10 mouse cellular contexts compared by ENCODE assay signal in the genomic region with DNA sequence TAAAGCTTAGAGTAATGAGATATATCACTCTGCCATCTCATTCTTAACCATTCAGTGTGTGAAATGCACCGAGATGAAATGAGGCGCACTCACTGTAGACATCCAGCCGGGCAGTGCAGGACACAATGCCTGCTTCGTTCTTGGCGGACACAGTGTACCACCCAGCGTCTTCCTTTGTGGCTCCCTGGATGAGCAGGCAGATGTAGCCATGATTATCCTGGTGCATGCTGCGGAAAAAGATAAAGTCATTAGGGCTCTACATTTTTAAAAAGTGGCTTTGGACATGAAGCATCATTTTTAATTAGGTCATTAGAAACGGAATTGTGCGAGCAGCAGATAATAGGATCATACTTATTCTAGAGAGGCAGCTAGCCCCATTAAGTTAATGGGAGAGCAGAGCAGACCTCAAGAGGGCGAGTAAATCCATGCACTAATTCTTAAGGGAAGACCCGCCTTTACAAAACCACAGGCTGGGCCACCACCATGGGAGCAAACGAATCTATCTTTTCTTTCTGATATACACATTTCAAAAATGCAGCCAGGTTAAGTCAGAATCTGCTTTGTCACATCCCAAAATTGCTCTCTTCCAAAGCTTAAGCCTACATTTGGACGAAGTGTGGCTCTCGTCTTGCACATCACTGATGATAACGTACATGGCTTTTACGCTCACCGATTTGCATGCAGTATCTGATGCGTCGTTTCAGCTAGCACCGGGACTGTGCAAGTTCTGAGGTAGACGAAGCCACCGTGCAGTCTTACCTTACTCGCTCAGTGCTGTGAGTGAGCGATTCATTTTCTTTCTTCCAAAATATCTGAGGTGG. TPM values are rescaled to one million over a fixed set of nuclear protein-coding genes. Genes with fewer than 3 reads are reported as not detected.
DNase-seq lines count a peak whose midpoint lies in the region; ATAC-seq and TF ChIP-seq lines count a peak whose summit lies in the region.
"Had no signal": no experiment of that assay in that cellular context is flagged by ENCODE, and none has a peak within 500 bp of the region (broad histone marks: within the 10 kb centered on the region; RNA-seq: fewer than 3 reads in every experiment).

No protein-coding gene starts in this region.

- no peak for TF ChIP-seq CTCF in intestine, postnatal 0 days (IDR thresholded peaks at IDR 0.05; ENCODE audit: low read depth)
- TF ChIP-seq CTCF in cortical plate, adult 2 months (IDR thresholded peaks at IDR 0.05; ENCODE audit: extremely low read depth, insufficient read depth, low read length), result no peak

- whole genome bisulfite sequencing in intestine, embryonic 14.5 days, result 90% methylated on average over 24 of the region's 24 CpGs
- WGBS in intestine, postnatal 0 days, result 93% methylated on average over 24 of the region's 24 CpGs
- WGBS in hindbrain, embryonic 10.5 days, result 83% methylated on average over 24 of the region's 24 CpGs
- WGBS in midbrain, embryonic 16.5 days, result 26% methylated on average over 24 of the region's 24 CpGs
- WGBS in limb, embryonic 10.5 days, result 94% methylated on average over 24 of the region's 24 CpGs

- ATAC-seq in intestine, embryonic 14.5 days (replicated peaks; ENCODE audit: low FRiP score, low TSS enrichment, low read depth), result no peak
- ATAC-seq in intestine, postnatal 0 days, result no peak
- ATAC-seq in midbrain, embryonic 16.5 days, result peak; percentile 81

- H3K9ac ChIP-seq in intestine, embryonic 14.5 days (ENCODE audit: low read length), result no peak overlapping the region
- H3K9ac ChIP-seq in intestine, postnatal 0 days (ENCODE audit: low read depth, low read length), result no peak overlapping the region
- peak overlapping the region; percentile 52 for H3K9ac ChIP-seq in midbrain, embryonic 16.5 days (ENCODE audit: low read depth, low read length)
- H3K9ac ChIP-seq: heart, embryonic 13.5 days had no signal

- no peaks in the 10 kb centered on the region for H3K9me3 ChIP-seq in intestine, embryonic 14.5 days (ENCODE audit: control insufficient read depth, low read length)
- no peaks in the 10 kb centered on the region for H3K9me3 ChIP-seq in intestine, postnatal 0 days (ENCODE audit: control insufficient read depth)
- H3K9me3 ChIP-seq in hindbrain, embryonic 10.5 days, result no peaks in the 10 kb centered on the region
- H3K9me3 ChIP-seq in midbrain, embryonic 16.5 days (replicated peaks; ENCODE audit: control insufficient read depth, low read length, poor library complexity, severe bottlenecking), result no peaks in the 10 kb centered on the region
- no peaks in the 10 kb centered on the region for H3K9me3 ChIP-seq in limb, embryonic 10.5 days (replicated peaks)
- H3K9me3 ChIP-seq: heart, embryonic 13.5 days had no signal

- H3K4me2 ChIP-seq in intestine, embryonic 14.5 days (ENCODE audit: low read length), result no peak overlapping the region
- no peak overlapping the region for H3K4me2 ChIP-seq in intestine, postnatal 0 days (replicated peaks; ENCODE audit: low read depth)
- H3K4me2 ChIP-seq in midbrain, embryonic 16.5 days (ENCODE audit: low read length), result peak overlapping the region; percentile 47
- H3K4me2 ChIP-seq: heart, embryonic 13.5 days; liver, embryonic 11.5 days had no signal

- no peak overlapping the region for H3K27ac ChIP-seq in intestine, embryonic 14.5 days (ENCODE audit: low read depth)
- H3K27ac ChIP-seq in intestine, postnatal 0 days (ENCODE audit: low read depth, low read length), result no peak overlapping the region; the same call in 1 of the 2 replicates
- H3K27ac ChIP-seq in cortical plate, adult 2 months (ENCODE audit: insufficient read depth, low read length), result no peak overlapping the region
- H3K27ac ChIP-seq in hindbrain, embryonic 10.5 days, result peak overlapping the region; percentile 84
- peak overlapping the region; percentile 82 for H3K27ac ChIP-seq in midbrain, embryonic 16.5 days (ENCODE audit: low read length)
- H3K27ac ChIP-seq in limb, embryonic 10.5 days, result no peak overlapping the region
- H3K27ac ChIP-seq: heart, embryonic 13.5 days had no signal

- peaks cover 81% of the 10 kb centered on the region for H3K36me3 ChIP-seq in intestine, embryonic 14.5 days (ENCODE audit: control insufficient read depth, insufficient read depth, low read length)
- peaks cover 68% of the 10 kb centered on the region for H3K36me3 ChIP-seq in intestine, postnatal 0 days (ENCODE audit: control insufficient read depth, insufficient read depth)
- peaks cover 80% of the 10 kb centered on the region for H3K36me3 ChIP-seq in hindbrain, embryonic 10.5 days
- H3K36me3 ChIP-seq in midbrain, embryonic 16.5 days (ENCODE audit: control insufficient read depth, insufficient read depth, low read length), result no peaks in the 10 kb centered on the region
- H3K36me3 ChIP-seq in limb, embryonic 10.5 days, result peaks cover 89% of the 10 kb centered on the region

- H3K4me1 ChIP-seq in intestine, embryonic 14.5 days (replicated peaks; ENCODE audit: control insufficient read depth, insufficient read depth, low read length), result no peaks in the 10 kb centered on the region
- no peaks in the 10 kb centered on the region for H3K4me1 ChIP-seq in intestine, postnatal 0 days (replicated peaks; ENCODE audit: control insufficient read depth, insufficient read depth, low read length)
- H3K4me1 ChIP-seq in cortical plate, adult 2 months (ENCODE audit: control insufficient read depth, insufficient read depth, low read length), result no peaks in the 10 kb centered on the region
- H3K4me1 ChIP-seq in hindbrain, embryonic 10.5 days (replicated peaks), result peaks cover 37% of the 10 kb centered on the region
- H3K4me1 ChIP-seq in midbrain, embryonic 16.5 days (ENCODE audit: control insufficient read depth, insufficient read depth, low read length), result peaks cover 19% of the 10 kb centered on the region
- peaks cover 3% of the 10 kb centered on the region; the same call in 1 of the 2 replicates for H3K4me1 ChIP-seq in limb, embryonic 10.5 days
- H3K4me1 ChIP-seq: heart, embryonic 13.5 days had no signal

- no peak for TF ChIP-seq POLR2A in cortical plate, adult 2 months (IDR thresholded peaks at IDR 0.05; ENCODE audit: extremely low read depth, insufficient read depth, low read length)

- no peaks in the 10 kb centered on the region for H3K27me3 ChIP-seq in intestine, embryonic 14.5 days (replicated peaks; ENCODE audit: control insufficient read depth, insufficient read depth, low read length)
- H3K27me3 ChIP-seq in intestine, postnatal 0 days (replicated peaks; ENCODE audit: control insufficient read depth, insufficient read depth, low read length), result no peaks in the 10 kb centered on the region
- H3K27me3 ChIP-seq in hindbrain, embryonic 10.5 days (ENCODE audit: insufficient read depth, poor library complexity, severe bottlenecking), result no peaks in the 10 kb centered on the region
- H3K27me3 ChIP-seq in midbrain, embryonic 16.5 days (ENCODE audit: control insufficient read depth, insufficient read depth, low read depth, low read length), result no peaks in the 10 kb centered on the region
- H3K27me3 ChIP-seq in limb, embryonic 10.5 days (ENCODE audit: low read depth, poor library complexity, severe bottlenecking), result no peaks in the 10 kb centered on the region
- H3K27me3 ChIP-seq: heart, embryonic 13.5 days had no signal

- DNase-seq in intestine, embryonic 14.5 days (ENCODE audit: low spot score), result peak; percentile 43
- DNase-seq in hindbrain, embryonic 10.5 days (ENCODE audit: low spot score), result peak; percentile 12
- DNase-seq in ovary, adult 18-20 months (ENCODE audit: low spot score), result no peak
- no peak for DNase-seq in layer of hippocampus, postnatal 14 days (ENCODE audit: low spot score in 2 of 2)
- DNase-seq in limb, embryonic 10.5 days (ENCODE audit: low spot score), result no peak

- H3K4me3 ChIP-seq in intestine, embryonic 14.5 days (ENCODE audit: low read depth, low read length), result no peak overlapping the region
- H3K4me3 ChIP-seq in intestine, postnatal 0 days (ENCODE audit: low read depth, low read length), result no peak overlapping the region
- H3K4me3 ChIP-seq in cortical plate, adult 2 months (ENCODE audit: insufficient read depth, low read length), result peak overlapping the region; percentile 6; the same call in 1 of the 2 replicates
- no peak overlapping the region for H3K4me3 ChIP-seq in hindbrain, embryonic 10.5 days
- H3K4me3 ChIP-seq in midbrain, embryonic 16.5 days (ENCODE audit: low read depth, low read length), result peak overlapping the region; percentile 29
- H3K4me3 ChIP-seq in limb, embryonic 10.5 days, result no peak overlapping the region
- H3K4me3 ChIP-seq: heart, embryonic 13.5 days had no signal

RNA-seq across cellular contexts. Expression of a gene that starts 27.8 kb away (rescaled TPM):
- 31.1 and 34.2 TPM in 2 replicates for polyA plus RNA-seq in intestine, embryonic 14.5 days (2014; fragmentation: Nextera tagmentation; extraction: Ambion mirVana)
- polyA plus RNA-seq in intestine, postnatal 0 days (2015; fragmentation: Nextera tagmentation; extraction: Ambion mirVana), result 50.2 and 51.2 TPM in 2 replicates
- polyA plus RNA-seq in cortical plate, adult 2 months (2012; rRNA removed), result 15.2 and 19.3 TPM in 2 replicates
- polyA plus RNA-seq in hindbrain, embryonic 10.5 days (2016; fragmentation: Nextera tagmentation; extraction: Ambion mirVana), result 23.8 and 27.1 TPM in 2 replicates
- polyA plus RNA-seq in midbrain, embryonic 16.5 days (2015; fragmentation: Nextera tagmentation; extraction: Ambion mirVana), result 17.4 and 20.4 TPM in 2 replicates
- total RNA-seq in layer of hippocampus, postnatal 14 days (2021), result 10 to 100 TPM; 23.1 to 28.3 TPM
- polyA plus RNA-seq in limb, embryonic 10.5 days (2016; fragmentation: Nextera tagmentation; extraction: Ambion mirVana), result 23.2 and 28.2 TPM in 2 replicates

Comparison
In these comparisons a context has a peak if more than half of its experiments do, and no peak if none do; other contexts are left out.
1. DNase-seq: peak in intestine, embryonic 14.5 days (single experiment) and hindbrain, embryonic 10.5 days (single experiment); none in ovary, adult 18-20 months (single experiment), layer of hippocampus, postnatal 14 days (0 of 2) and limb, embryonic 10.5 days (single experiment).
2. H3K27ac ChIP-seq: peak in hindbrain, embryonic 10.5 days (single experiment) and midbrain, embryonic 16.5 days (single experiment); none in intestine, embryonic 14.5 days (single experiment), intestine, postnatal 0 days (single experiment), cortical plate, adult 2 months (single experiment) and limb, embryonic 10.5 days (single experiment).
3. H3K4me3 ChIP-seq: peak in cortical plate, adult 2 months (single experiment) and midbrain, embryonic 16.5 days (single experiment); none in intestine, embryonic 14.5 days (single experiment), intestine, postnatal 0 days (single experiment), hindbrain, embryonic 10.5 days (single experiment) and limb, embryonic 10.5 days (single experiment).